Mouse (Mus musculus): Measurements from ENCODE around the gene Cpn1. TPM values are rescaled to one million over a fixed set of nuclear protein-coding genes. Genes with fewer than 3 reads are reported as not detected.

Gene Cpn1
- polyA plus RNA-seq, 1 experiment from 2014 or later = not detected

DNA sequence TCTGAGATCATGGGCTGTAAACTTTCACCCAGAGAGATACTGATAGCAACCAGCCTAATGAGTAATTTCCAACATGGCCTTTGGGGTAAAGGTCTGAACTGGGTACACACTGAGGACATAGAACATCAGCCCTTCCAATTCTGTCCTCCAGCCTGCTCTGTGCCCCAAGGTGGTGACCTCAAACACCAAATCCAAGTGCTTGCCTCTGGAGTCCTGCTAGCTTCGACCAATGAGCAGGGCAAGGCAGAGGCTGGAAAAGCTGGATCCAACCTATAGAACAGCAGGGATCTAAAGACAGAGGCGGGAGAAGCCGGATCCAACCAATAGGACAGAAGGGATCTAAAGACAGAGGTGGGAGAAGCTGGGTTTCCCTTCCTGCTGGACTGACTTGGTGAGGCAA, 67.5 kb downstream of the Cpn1 start:
- Histone ChIP-seq H3K9me3 (ENCODE audit: control insufficient read depth, low read length) (no peaks in the 10 kb centered on the region), H3K27ac (replicated peaks; ENCODE audit: low read depth, low read length) (no peak overlapping the region), H3K4me1 (ENCODE audit: control insufficient read depth, insufficient read depth, low read length) (peaks cover 8% of the 10 kb centered on the region), H3K27me3 (ENCODE audit: control insufficient read depth, insufficient read depth, low read length) (no peaks in the 10 kb centered on the region), H3K4me2 (ENCODE audit: low read depth, severe bottlenecking) (no peak overlapping the region), H3K4me3 (ENCODE audit: low read depth, low read length) (no peak overlapping the region), H3K9ac (ENCODE audit: low read length) (no peak overlapping the region), H3K36me3 (ENCODE audit: control insufficient read depth, insufficient read depth, low read length) (no peaks in the 10 kb centered on the region)
- 80% methylated on average over 3 of the region's 3 CpGs for WGBS
- no peak for ATAC-seq (ENCODE audit: insufficient number of reproducible peaks, low FRiP score, low TSS enrichment, low read depth)
- no peak for DNase-seq (ENCODE audit: low spot score)

DNA sequence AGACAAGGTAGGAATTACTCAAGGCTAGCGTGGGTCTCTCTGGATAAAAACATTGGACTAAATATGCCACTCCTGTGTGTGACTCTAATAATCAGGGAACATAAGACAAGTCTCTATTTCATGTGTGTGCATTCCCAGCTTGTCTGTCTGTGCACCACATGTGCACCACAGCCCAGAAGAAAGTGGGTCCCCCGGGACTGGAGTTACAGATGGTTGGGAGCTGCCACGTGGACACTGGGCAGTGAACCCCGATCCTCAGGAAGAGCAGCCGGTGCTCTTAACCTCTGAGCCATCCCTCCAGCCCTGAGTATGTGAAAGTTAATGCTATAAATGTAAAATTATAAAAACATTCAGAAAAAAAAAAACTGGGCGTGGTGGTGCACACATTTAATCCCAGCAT, 68.6 kb downstream of the Cpn1 start:
- Histone ChIP-seq H3K4me2 (ENCODE audit: low read depth, severe bottlenecking) (no peak overlapping the region), H3K9me3 (ENCODE audit: control insufficient read depth, low read length) (no peaks in the 10 kb centered on the region), H3K9ac (ENCODE audit: low read length) (no peak overlapping the region), H3K4me3 (ENCODE audit: low read depth, low read length) (no peak overlapping the region), H3K4me1 (ENCODE audit: control insufficient read depth, insufficient read depth, low read length) (peaks cover 8% of the 10 kb centered on the region), H3K36me3 (ENCODE audit: control insufficient read depth, insufficient read depth, low read length) (no peaks in the 10 kb centered on the region), H3K27me3 (ENCODE audit: control insufficient read depth, insufficient read depth, low read length) (no peaks in the 10 kb centered on the region), H3K27ac (replicated peaks; ENCODE audit: low read depth, low read length) (no peak overlapping the region)
- ATAC-seq (ENCODE audit: insufficient number of reproducible peaks, low FRiP score, low TSS enrichment, low read depth) (no peak), DNase-seq (ENCODE audit: low spot score) (no peak)
- WGBS = 83% methylated on average over 6 of the region's 6 CpGs

DNA sequence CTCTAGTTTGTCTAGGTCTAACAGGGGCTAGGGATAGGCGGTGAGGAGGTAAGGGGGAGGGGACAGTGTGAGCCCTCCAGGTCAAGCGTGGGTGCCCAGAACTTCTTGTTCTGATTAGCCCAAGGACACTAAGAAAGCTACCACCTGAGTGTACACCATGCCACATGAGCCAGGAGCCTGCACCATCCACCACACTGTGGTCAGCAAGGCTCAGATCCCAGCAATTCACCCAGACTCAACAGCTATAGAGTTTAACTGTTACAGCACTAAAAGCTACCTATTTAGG, 69.0 kb downstream of the Cpn1 start:
- 60% methylated on average over 2 of the region's 2 CpGs for WGBS
- H3K4me1 ChIP-seq (ENCODE audit: control insufficient read depth, insufficient read depth, low read length) = peaks cover 8% of the 10 kb centered on the region

DNA sequence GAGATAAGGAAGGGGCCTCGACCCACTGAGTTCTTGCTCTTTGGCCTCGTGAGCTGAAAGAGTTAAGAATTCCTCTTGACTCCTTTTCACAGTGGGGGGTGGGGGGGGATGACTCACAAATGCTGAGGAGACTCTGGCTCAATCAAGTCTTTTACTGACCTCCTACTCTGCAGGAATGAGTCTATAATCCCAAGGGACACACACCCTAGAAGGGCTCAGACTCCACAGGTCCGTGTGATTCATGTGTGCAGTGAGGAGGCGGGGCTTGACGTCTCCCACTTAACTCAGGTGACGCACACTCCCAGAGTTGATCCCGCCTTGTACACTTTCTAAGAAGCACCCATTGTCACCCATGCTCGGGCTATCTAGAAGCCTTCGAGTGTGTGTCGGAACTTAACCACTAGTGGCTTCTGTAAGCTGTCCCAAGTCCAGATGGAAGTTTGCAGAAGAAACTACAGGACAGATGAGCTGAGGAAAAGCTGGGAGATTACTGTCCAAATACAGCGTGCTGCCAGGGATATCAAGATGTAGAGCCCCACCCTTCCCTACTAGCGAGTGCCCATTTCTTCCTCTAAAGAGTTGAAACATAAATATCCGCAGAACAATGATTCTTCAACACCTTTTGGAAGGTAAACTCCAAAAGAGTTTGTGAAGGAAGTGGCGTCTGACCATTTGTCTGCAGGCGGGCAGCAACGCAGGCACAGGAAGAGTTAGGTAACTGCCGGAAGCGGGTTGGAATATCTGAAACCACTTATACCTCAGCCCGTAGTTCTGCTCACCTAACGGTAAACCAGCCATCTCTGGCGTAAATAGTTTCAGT, 69.6 kb downstream of the Cpn1 start:
- H3K4me3 ChIP-seq (ENCODE audit: low read depth, low read length) = no peak overlapping the region
- no peak for ATAC-seq (ENCODE audit: insufficient number of reproducible peaks, low FRiP score, low TSS enrichment, low read depth)

More for the DNA sequence above, 69.0 kb downstream of the Cpn1 start:
- Histone ChIP-seq H3K4me2 (ENCODE audit: low read depth, severe bottlenecking) (no peak overlapping the region), H3K36me3 (ENCODE audit: control insufficient read depth, insufficient read depth, low read length) (no peaks in the 10 kb centered on the region), H3K27ac (replicated peaks; ENCODE audit: low read depth, low read length) (no peak overlapping the region), H3K9ac (ENCODE audit: low read length) (no peak overlapping the region), H3K27me3 (ENCODE audit: control insufficient read depth, insufficient read depth, low read length) (no peaks in the 10 kb centered on the region), H3K4me3 (ENCODE audit: low read depth, low read length) (no peak overlapping the region), H3K9me3 (ENCODE audit: control insufficient read depth, low read length) (no peaks in the 10 kb centered on the region)
- ATAC-seq (ENCODE audit: insufficient number of reproducible peaks, low FRiP score, low TSS enrichment, low read depth) (no peak), DNase-seq (ENCODE audit: low spot score) (no peak)

DNA sequence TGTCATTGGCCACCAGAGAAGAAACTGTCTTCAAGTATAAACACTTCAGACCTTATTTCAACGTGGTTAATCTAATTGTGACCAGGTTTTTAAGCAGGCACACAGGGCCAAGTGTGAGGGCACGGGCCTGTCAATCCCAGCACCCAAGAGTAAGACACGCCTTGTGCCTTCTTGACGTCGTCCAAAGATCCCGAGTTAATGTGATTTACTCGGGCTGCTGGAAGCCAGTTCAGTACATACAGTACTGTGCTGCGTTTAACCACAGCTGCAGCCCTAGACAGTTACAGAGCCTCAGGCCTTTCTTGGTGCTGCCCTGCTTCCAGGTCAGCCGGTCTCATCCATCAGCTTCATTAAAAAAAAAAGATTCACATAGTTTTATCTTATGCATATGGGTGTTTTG, 70.9 kb downstream of the Cpn1 start:
- DNase-seq (ENCODE audit: low spot score) (no peak), ATAC-seq (ENCODE audit: insufficient number of reproducible peaks, low FRiP score, low TSS enrichment, low read depth) (no peak)
- Histone ChIP-seq H3K4me2 (ENCODE audit: low read depth, severe bottlenecking) (no peak overlapping the region), H3K4me3 (ENCODE audit: low read depth, low read length) (no peak overlapping the region), H3K27me3 (ENCODE audit: control insufficient read depth, insufficient read depth, low read length) (no peaks in the 10 kb centered on the region), H3K9me3 (ENCODE audit: control insufficient read depth, low read length) (no peaks in the 10 kb centered on the region), H3K9ac (ENCODE audit: low read length) (no peak overlapping the region), H3K36me3 (ENCODE audit: control insufficient read depth, insufficient read depth, low read length) (no peaks in the 10 kb centered on the region), H3K4me1 (ENCODE audit: control insufficient read depth, insufficient read depth, low read length) (peaks cover 2% of the 10 kb centered on the region), H3K27ac (replicated peaks; ENCODE audit: low read depth, low read length) (no peak overlapping the region)
- WGBS = 67% methylated on average over 9 of the region's 9 CpGs

More for the DNA sequence above, 69.6 kb downstream of the Cpn1 start:
- Histone ChIP-seq H3K4me1 (ENCODE audit: control insufficient read depth, insufficient read depth, low read length) (peaks cover 8% of the 10 kb centered on the region), H3K27me3 (ENCODE audit: control insufficient read depth, insufficient read depth, low read length) (no peaks in the 10 kb centered on the region), H3K4me2 (ENCODE audit: low read depth, severe bottlenecking) (no peak overlapping the region), H3K9ac (ENCODE audit: low read length) (no peak overlapping the region), H3K27ac (replicated peaks; ENCODE audit: low read depth, low read length) (no peak overlapping the region), H3K36me3 (ENCODE audit: control insufficient read depth, insufficient read depth, low read length) (no peaks in the 10 kb centered on the region), H3K9me3 (ENCODE audit: control insufficient read depth, low read length) (no peaks in the 10 kb centered on the region)
- 64% methylated on average over 21 of the region's 21 CpGs for WGBS
- DNase-seq (ENCODE audit: low spot score) = no peak

DNA sequence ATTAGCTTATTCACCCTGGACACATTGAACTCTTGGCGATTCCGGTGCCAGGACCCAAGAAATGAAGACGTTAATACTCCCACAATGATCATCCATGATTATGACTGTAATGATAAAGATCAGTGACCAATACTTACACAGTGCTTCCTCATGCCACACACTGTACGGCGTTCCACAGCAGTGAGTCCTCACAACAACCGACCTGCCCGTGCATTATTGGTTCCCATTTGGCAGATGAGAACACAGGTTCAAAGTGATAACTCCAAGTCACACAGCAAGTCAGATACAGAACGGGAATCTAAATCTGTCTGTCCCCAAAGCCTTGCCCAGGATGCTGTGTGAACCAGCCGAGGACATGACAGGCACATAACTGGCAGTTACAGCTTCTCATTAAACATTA, 71.4 kb downstream of the Cpn1 start:
- Histone ChIP-seq H3K9me3 (ENCODE audit: control insufficient read depth, low read length) (no peaks in the 10 kb centered on the region), H3K27ac (replicated peaks; ENCODE audit: low read depth, low read length) (no peak overlapping the region), H3K4me3 (ENCODE audit: low read depth, low read length) (no peak overlapping the region), H3K9ac (ENCODE audit: low read length) (no peak overlapping the region), H3K36me3 (ENCODE audit: control insufficient read depth, insufficient read depth, low read length) (no peaks in the 10 kb centered on the region), H3K4me1 (ENCODE audit: control insufficient read depth, insufficient read depth, low read length) (no peaks in the 10 kb centered on the region), H3K4me2 (ENCODE audit: low read depth, severe bottlenecking) (no peak overlapping the region), H3K27me3 (ENCODE audit: control insufficient read depth, insufficient read depth, low read length) (no peaks in the 10 kb centered on the region)
- ATAC-seq (ENCODE audit: insufficient number of reproducible peaks, low FRiP score, low TSS enrichment, low read depth) (no peak), DNase-seq (ENCODE audit: low spot score) (no peak)
- 90% methylated on average over 9 of the region's 9 CpGs for WGBS

DNA sequence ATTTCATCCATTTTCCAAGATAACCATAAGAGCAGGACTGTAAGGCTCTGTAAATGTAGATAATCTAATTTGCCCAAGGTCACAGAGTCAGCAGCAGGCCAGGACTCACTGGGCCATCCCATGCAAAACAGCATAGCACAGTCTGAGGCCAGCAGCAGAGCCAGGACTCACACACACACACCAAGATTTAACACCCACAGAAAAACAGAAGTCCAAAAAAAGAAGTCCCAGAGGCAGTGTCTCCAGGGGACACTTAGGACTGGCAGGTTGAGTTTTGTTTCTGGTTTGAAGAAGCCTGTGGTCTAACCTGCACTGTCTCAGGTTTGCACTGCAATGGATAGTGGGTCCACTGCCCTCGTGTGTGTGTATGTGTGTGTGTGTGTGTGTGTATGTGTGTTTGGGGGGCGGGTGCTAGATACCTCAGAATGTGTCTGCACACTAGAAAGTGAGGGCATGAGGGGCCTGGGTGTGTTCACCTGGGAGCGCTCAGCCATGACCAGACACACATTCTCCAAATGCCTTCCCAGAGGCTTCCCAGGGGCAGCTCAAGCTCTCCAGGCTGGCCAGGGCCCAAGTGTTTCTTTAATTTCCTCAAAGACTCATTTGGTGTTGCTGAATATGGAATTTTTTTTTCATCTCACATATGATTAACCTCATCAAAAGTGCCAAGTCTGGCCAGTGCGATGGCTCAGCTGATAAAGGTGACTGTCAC, 73.4 kb downstream of the Cpn1 start:
- DNase-seq (ENCODE audit: low spot score) (no peak), ATAC-seq (ENCODE audit: insufficient number of reproducible peaks, low FRiP score, low TSS enrichment, low read depth) (no peak)
- Histone ChIP-seq H3K9me3 (ENCODE audit: control insufficient read depth, low read length) (no peaks in the 10 kb centered on the region), H3K9ac (ENCODE audit: low read length) (no peak overlapping the region), H3K4me2 (ENCODE audit: low read depth, severe bottlenecking) (no peak overlapping the region), H3K36me3 (ENCODE audit: control insufficient read depth, insufficient read depth, low read length) (no peaks in the 10 kb centered on the region), H3K27me3 (ENCODE audit: control insufficient read depth, insufficient read depth, low read length) (no peaks in the 10 kb centered on the region), H3K4me1 (ENCODE audit: control insufficient read depth, insufficient read depth, low read length) (no peaks in the 10 kb centered on the region), H3K27ac (replicated peaks; ENCODE audit: low read depth, low read length) (no peak overlapping the region), H3K4me3 (ENCODE audit: low read depth, low read length) (no peak overlapping the region)
- WGBS = 84% methylated on average over 4 of the region's 4 CpGs

DNA sequence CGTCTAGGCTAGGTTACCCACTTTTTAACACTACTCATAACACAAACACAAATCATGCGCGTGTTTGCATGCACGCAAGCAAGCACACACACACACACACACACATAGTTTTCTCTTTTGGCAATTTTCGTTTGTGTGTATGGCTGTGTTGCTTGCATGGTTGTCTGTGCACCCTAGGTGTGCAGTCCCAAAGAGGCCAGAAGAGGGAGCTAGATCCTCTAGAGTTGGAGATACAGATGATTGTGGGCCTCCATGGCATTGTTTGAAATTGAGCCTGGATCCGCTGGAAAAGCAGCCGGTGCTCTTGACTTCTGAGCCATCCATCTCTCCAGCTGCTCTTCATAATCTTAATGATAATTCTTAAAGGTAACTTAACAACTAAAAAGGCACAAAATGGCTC, 79.9 kb downstream of the Cpn1 start:
- WGBS = 90% methylated on average over 7 of the region's 7 CpGs
- ATAC-seq (ENCODE audit: insufficient number of reproducible peaks, low FRiP score, low TSS enrichment, low read depth) = no peak
- H3K36me3 ChIP-seq (ENCODE audit: control insufficient read depth, insufficient read depth, low read length) = no peaks in the 10 kb centered on the region

More for the DNA sequence above, 79.9 kb downstream of the Cpn1 start:
- no peak for DNase-seq (ENCODE audit: low spot score)
- Histone ChIP-seq H3K27ac (replicated peaks; ENCODE audit: low read depth, low read length) (no peak overlapping the region), H3K4me1 (ENCODE audit: control insufficient read depth, insufficient read depth, low read length) (no peaks in the 10 kb centered on the region), H3K4me2 (ENCODE audit: low read depth, severe bottlenecking) (no peak overlapping the region), H3K9ac (ENCODE audit: low read length) (no peak overlapping the region), H3K4me3 (ENCODE audit: low read depth, low read length) (no peak overlapping the region), H3K9me3 (ENCODE audit: control insufficient read depth, low read length) (no peaks in the 10 kb centered on the region), H3K27me3 (ENCODE audit: control insufficient read depth, insufficient read depth, low read length) (no peaks in the 10 kb centered on the region)
